ENCODE assay signal across 10 mouse cellular contexts in genomic region chr8:87737900-87738299, GRCm38 (mm10).
A peak's percentile ranks its signal among the peaks of the same experiment; 100 is the strongest.
DNase-seq lines count a peak whose midpoint lies in the region; ATAC-seq and TF ChIP-seq lines count a peak whose summit lies in the region.
"Had no signal": no experiment of that assay in that cellular context is flagged by ENCODE, and none has a peak within 500 bp of the region (broad histone marks: within the 10 kb centered on the region; RNA-seq: fewer than 3 reads in every experiment).

No protein-coding gene starts in this region.

- no peak overlapping the region for H3K27ac ChIP-seq in liver, adult 2 months (replicated peaks; ENCODE audit: insufficient read depth, low read depth, low read length)
- H3K27ac ChIP-seq in embryonic facial prominence, embryonic 11.5 days (replicated peaks; ENCODE audit: low read depth, low read length), result no peak overlapping the region
- peak overlapping the region; percentile 47; the same call in 1 of the 2 replicates for H3K27ac ChIP-seq in midbrain, postnatal 0 days (ENCODE audit: low read depth, low read length)
- H3K27ac ChIP-seq: heart, embryonic 13.5 days had no signal

- intact Hi-C loops in gastrocnemius, postnatal 36 days (cut with DNase I), result no loop called here

- H3K79me2 ChIP-seq in liver, adult 2 months (ENCODE audit: control insufficient read depth, insufficient read depth, low read length), result no peaks in the 10 kb centered on the region

- no peak for ATAC-seq in embryonic facial prominence, embryonic 11.5 days (replicated peaks; ENCODE audit: insufficient number of reproducible peaks, low FRiP score, low TSS enrichment, low read depth)
- ATAC-seq in midbrain, postnatal 0 days (ENCODE audit: low FRiP score), result 0 out of 2 replicates have a peak, but pooled peaks have one; percentile 24

- H3K9me3 ChIP-seq in embryonic facial prominence, embryonic 11.5 days (replicated peaks; ENCODE audit: control insufficient read depth, low read length), result no peaks in the 10 kb centered on the region
- H3K9me3 ChIP-seq in midbrain, postnatal 0 days (ENCODE audit: low read length), result no peaks in the 10 kb centered on the region
- H3K9me3 ChIP-seq: heart, embryonic 13.5 days had no signal

- no peak overlapping the region for H3K4me3 ChIP-seq in liver, adult 2 months (ENCODE audit: insufficient read depth, low read depth, low read length)
- H3K4me3 ChIP-seq in embryonic facial prominence, embryonic 11.5 days (ENCODE audit: low read depth, low read length), result no peak overlapping the region
- no peak overlapping the region for H3K4me3 ChIP-seq in midbrain, postnatal 0 days (ENCODE audit: low read depth, low read length)
- H3K4me3 ChIP-seq: heart, embryonic 13.5 days had no signal

- WGBS in liver, adult 2 months, result 66% methylated on average over 11 of the region's 11 CpGs
- WGBS in embryonic facial prominence, embryonic 11.5 days, result 48% methylated on average over 11 of the region's 11 CpGs
- 22% methylated on average over 11 of the region's 11 CpGs for WGBS in midbrain, postnatal 0 days

- H3K9ac ChIP-seq in liver, adult 2 months (ENCODE audit: low read depth, low read length), result no peak overlapping the region
- H3K9ac ChIP-seq in embryonic facial prominence, embryonic 11.5 days (replicated peaks; ENCODE audit: low read length), result 0 out of 2 replicates have a peak overlapping the region, but pooled peaks have one; percentile 23
- no peak overlapping the region for H3K9ac ChIP-seq in midbrain, postnatal 0 days (replicated peaks; ENCODE audit: low read length, poor library complexity, severe bottlenecking)

- no peaks in the 10 kb centered on the region for H3K36me3 ChIP-seq in liver, adult 2 months (ENCODE audit: control insufficient read depth, insufficient read depth, low read length)
- H3K36me3 ChIP-seq in embryonic facial prominence, embryonic 11.5 days (replicated peaks; ENCODE audit: control insufficient read depth, insufficient read depth, low read depth, low read length), result no peaks in the 10 kb centered on the region
- no peaks in the 10 kb centered on the region for H3K36me3 ChIP-seq in midbrain, postnatal 0 days (ENCODE audit: insufficient read depth, low read length)
- H3K36me3 ChIP-seq: heart, embryonic 13.5 days had no signal

- TF ChIP-seq CTCF in liver, adult 2 months (IDR thresholded peaks at IDR 0.05; ENCODE audit: low read depth, low read length), result no peak
- no peak for TF ChIP-seq CTCF in midbrain, postnatal 0 days (IDR thresholded peaks at IDR 0.05)

- H3K27me3 ChIP-seq in liver, adult 2 months (ENCODE audit: control insufficient read depth, insufficient read depth, low read length), result no peaks in the 10 kb centered on the region
- H3K27me3 ChIP-seq in embryonic facial prominence, embryonic 11.5 days (ENCODE audit: control insufficient read depth, insufficient read depth, low read length), result no peaks in the 10 kb centered on the region
- no peaks in the 10 kb centered on the region for H3K27me3 ChIP-seq in midbrain, postnatal 0 days (ENCODE audit: insufficient read depth, low read length)
- H3K27me3 ChIP-seq: heart, embryonic 13.5 days had no signal

- TF ChIP-seq POLR2A in liver, adult 2 months (IDR thresholded peaks at IDR 0.05; ENCODE audit: extremely low read depth, insufficient read depth, low read length), result no peak

- peak; percentile 6 for DNase-seq in liver, adult 2 months (ENCODE audit: extremely low read depth, low read depth, low spot score)
- DNase-seq in liver, result no peak
- no peak for DNase-seq in embryonic facial prominence, embryonic 11.5 days (ENCODE audit: low spot score)
- peak; percentile 37 to 47 for DNase-seq in gastrocnemius, postnatal 36 days
- peak; percentile 81 for DNase-seq in midbrain, postnatal 0 days (ENCODE audit: low spot score)
- no peak for DNase-seq in urinary bladder, postnatal 10 days (ENCODE audit: low spot score)
- DNase-seq in urinary bladder, postnatal 14 days (ENCODE audit: low spot score), result no peak
- no peak for DNase-seq in heart, adult 9 months (ENCODE audit: low spot score in 2 of 2)
- DNase-seq: kidney, adult 18-20 months had no signal

- H3K4me2 ChIP-seq in embryonic facial prominence, embryonic 11.5 days (ENCODE audit: low read depth, low read length), result no peak overlapping the region
- no peak overlapping the region for H3K4me2 ChIP-seq in midbrain, postnatal 0 days (ENCODE audit: low read depth, low read length, poor library complexity, severe bottlenecking)
- H3K4me2 ChIP-seq: heart, embryonic 13.5 days had no signal

- H3K4me1 ChIP-seq in liver, adult 2 months (ENCODE audit: control insufficient read depth, insufficient read depth, low read length), result no peaks in the 10 kb centered on the region
- no peaks in the 10 kb centered on the region for H3K4me1 ChIP-seq in embryonic facial prominence, embryonic 11.5 days (ENCODE audit: control insufficient read depth, insufficient read depth, low read length)
- H3K4me1 ChIP-seq in midbrain, postnatal 0 days (ENCODE audit: insufficient read depth, low read length), result peaks cover 4% of the 10 kb centered on the region; the same call in 1 of the 2 replicates

Comparison
In these comparisons a context has a peak if more than half of its experiments do, and no peak if none do; other contexts are left out.
1. DNase-seq: peak in liver, adult 2 months (single experiment), gastrocnemius, postnatal 36 days (2 of 2) and midbrain, postnatal 0 days (single experiment); none in liver (single experiment), embryonic facial prominence, embryonic 11.5 days (single experiment), urinary bladder, postnatal 10 days (single experiment), urinary bladder, postnatal 14 days (single experiment) and heart, adult 9 months (0 of 2).